Mouse (Mus musculus): Measurements from ENCODE around the gene 1700016C15Rik. TPM values are rescaled to one million over a fixed set of nuclear protein-coding genes. Genes with fewer than 3 reads are reported as not detected.

1700016C15Rik gene
- polyA plus RNA-seq, 1 experiment from 2014 or later: not detected

GRCm38 (mm10) chr1:177727883-177728525, 1.6 kb upstream of the 1700016C15Rik start:
- no peak for ATAC-seq (ENCODE audit: insufficient number of reproducible peaks, low FRiP score, low TSS enrichment, low read depth)
- H3K27me3 ChIP-seq (ENCODE audit: control insufficient read depth, insufficient read depth, low read length): no peaks in the 10 kb centered on the region
- H3K4me3 ChIP-seq (ENCODE audit: low read depth, low read length): no peak overlapping the region
- no peaks in the 10 kb centered on the region for H3K4me1 ChIP-seq (ENCODE audit: control insufficient read depth, insufficient read depth, low read length)
- H3K4me2 ChIP-seq (ENCODE audit: low read depth, severe bottlenecking): no peak overlapping the region
- no peak overlapping the region for H3K27ac ChIP-seq (replicated peaks; ENCODE audit: low read depth, low read length)
- DNase-seq (ENCODE audit: low spot score): no peak
- no peak overlapping the region for H3K9ac ChIP-seq (ENCODE audit: low read length)
- H3K9me3 ChIP-seq (ENCODE audit: control insufficient read depth, low read length): no peaks in the 10 kb centered on the region
- WGBS: 78% methylated on average over 3 of the region's 3 CpGs
- H3K36me3 ChIP-seq (ENCODE audit: control insufficient read depth, insufficient read depth, low read length): no peaks in the 10 kb centered on the region

DNA sequence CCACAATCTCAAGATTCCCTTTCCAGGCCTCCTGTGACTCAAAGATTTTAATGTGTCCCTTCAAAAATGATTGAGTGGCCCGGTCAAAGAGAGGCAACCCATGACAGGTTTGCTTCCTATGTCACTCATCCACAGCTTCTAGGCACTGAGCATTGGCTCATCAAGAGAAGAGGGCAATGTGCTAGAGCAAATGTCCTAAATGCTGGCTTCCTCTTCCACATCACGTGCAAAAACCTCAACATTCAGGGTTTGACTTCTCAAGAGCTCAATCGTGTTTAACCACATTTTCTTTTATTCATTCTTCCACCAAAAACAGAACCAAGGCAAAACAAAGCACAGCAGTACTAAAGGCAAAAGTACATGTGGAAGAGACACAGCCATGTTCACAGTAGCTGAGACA, 2.4 kb downstream of the 1700016C15Rik start:
- no peaks in the 10 kb centered on the region for H3K36me3 ChIP-seq (ENCODE audit: control insufficient read depth, insufficient read depth, low read length)
- no peak overlapping the region for H3K4me3 ChIP-seq (ENCODE audit: low read depth, low read length)
- no peak overlapping the region for H3K4me2 ChIP-seq (ENCODE audit: low read depth, severe bottlenecking)
- no peaks in the 10 kb centered on the region for H3K4me1 ChIP-seq (ENCODE audit: control insufficient read depth, insufficient read depth, low read length)
- no peak for ATAC-seq (ENCODE audit: insufficient number of reproducible peaks, low FRiP score, low TSS enrichment, low read depth)
- WGBS: 91% methylated on average over 3 of the region's 3 CpGs
- no peak overlapping the region for H3K9ac ChIP-seq (ENCODE audit: low read length)
- H3K27ac ChIP-seq (replicated peaks; ENCODE audit: low read depth, low read length): no peak overlapping the region
- DNase-seq (ENCODE audit: low spot score): no peak
- H3K27me3 ChIP-seq (ENCODE audit: control insufficient read depth, insufficient read depth, low read length): no peaks in the 10 kb centered on the region
- H3K9me3 ChIP-seq (ENCODE audit: control insufficient read depth, low read length): no peaks in the 10 kb centered on the region

GRCm38 (mm10) chr1:177737505-177738105, 8.0 kb downstream of the 1700016C15Rik start:
- no peaks in the 10 kb centered on the region for H3K27me3 ChIP-seq (ENCODE audit: control insufficient read depth, insufficient read depth, low read length)
- WGBS: 37% methylated on average over 6 of the region's 6 CpGs
- H3K4me3 ChIP-seq (ENCODE audit: low read depth, low read length): no peak overlapping the region

GRCm38 (mm10) chr1:177740707-177741106, 11.1 kb downstream of the 1700016C15Rik start:
- H3K4me1 ChIP-seq (ENCODE audit: control insufficient read depth, insufficient read depth, low read length): no peaks in the 10 kb centered on the region
- WGBS: 70% methylated on average over 1 of the region's 1 CpGs
- no peaks in the 10 kb centered on the region for H3K36me3 ChIP-seq (ENCODE audit: control insufficient read depth, insufficient read depth, low read length)
- no peak overlapping the region for H3K4me2 ChIP-seq (ENCODE audit: low read depth, severe bottlenecking)
- no peaks in the 10 kb centered on the region for H3K9me3 ChIP-seq (ENCODE audit: control insufficient read depth, low read length)
- H3K27ac ChIP-seq (replicated peaks; ENCODE audit: low read depth, low read length): no peak overlapping the region
- no peak overlapping the region for H3K9ac ChIP-seq (ENCODE audit: low read length)
- H3K27me3 ChIP-seq (ENCODE audit: control insufficient read depth, insufficient read depth, low read length): no peaks in the 10 kb centered on the region
- no peak overlapping the region for H3K4me3 ChIP-seq (ENCODE audit: low read depth, low read length)
- no peak for ATAC-seq (ENCODE audit: insufficient number of reproducible peaks, low FRiP score, low TSS enrichment, low read depth)
- DNase-seq (ENCODE audit: low spot score): no peak

More at GRCm38 (mm10) chr1:177737505-177738105, 8.0 kb downstream of the 1700016C15Rik start:
- ATAC-seq (ENCODE audit: insufficient number of reproducible peaks, low FRiP score, low TSS enrichment, low read depth) (no peak), DNase-seq (ENCODE audit: low spot score) (no peak)
- Histone ChIP-seq H3K4me2 (ENCODE audit: low read depth, severe bottlenecking) (no peak overlapping the region), H3K4me1 (ENCODE audit: control insufficient read depth, insufficient read depth, low read length) (no peaks in the 10 kb centered on the region), H3K27ac (replicated peaks; ENCODE audit: low read depth, low read length) (no peak overlapping the region), H3K9me3 (ENCODE audit: control insufficient read depth, low read length) (no peaks in the 10 kb centered on the region), H3K9ac (ENCODE audit: low read length) (no peak overlapping the region), H3K36me3 (ENCODE audit: control insufficient read depth, insufficient read depth, low read length) (no peaks in the 10 kb centered on the region)

GRCm38 (mm10) chr1:177742119-177742518, 12.5 kb downstream of the 1700016C15Rik start:
- H3K36me3 ChIP-seq (ENCODE audit: control insufficient read depth, insufficient read depth, low read length): no peaks in the 10 kb centered on the region
- no peak overlapping the region for H3K9ac ChIP-seq (ENCODE audit: low read length)
- DNase-seq (ENCODE audit: low spot score): no peak
- H3K27ac ChIP-seq (replicated peaks; ENCODE audit: low read depth, low read length): no peak overlapping the region
- H3K4me3 ChIP-seq (ENCODE audit: low read depth, low read length): no peak overlapping the region
- no peaks in the 10 kb centered on the region for H3K27me3 ChIP-seq (ENCODE audit: control insufficient read depth, insufficient read depth, low read length)
- WGBS: 80% methylated on average over 1 of the region's 1 CpGs
- H3K9me3 ChIP-seq (ENCODE audit: control insufficient read depth, low read length): no peaks in the 10 kb centered on the region
- H3K4me1 ChIP-seq (ENCODE audit: control insufficient read depth, insufficient read depth, low read length): no peaks in the 10 kb centered on the region
- ATAC-seq (ENCODE audit: insufficient number of reproducible peaks, low FRiP score, low TSS enrichment, low read depth): no peak
- no peak overlapping the region for H3K4me2 ChIP-seq (ENCODE audit: low read depth, severe bottlenecking)

- Histone ChIP-seq H3K36me3 (ENCODE audit: control insufficient read depth, insufficient read depth, low read length) (no peaks in the 10 kb centered on the region), H3K4me1 (ENCODE audit: control insufficient read depth, insufficient read depth, low read length) (no peaks in the 10 kb centered on the region), H3K27me3 (ENCODE audit: control insufficient read depth, insufficient read depth, low read length) (no peaks in the 10 kb centered on the region), H3K27ac (replicated peaks; ENCODE audit: low read depth, low read length) (no peak overlapping the region), H3K9ac (ENCODE audit: low read length) (no peak overlapping the region), H3K4me3 (ENCODE audit: low read depth, low read length) (no peak overlapping the region), H3K9me3 (ENCODE audit: control insufficient read depth, low read length) (0 out of 2 replicates have a peak, but pooled peaks cover 4% of the 10 kb centered on the region), H3K4me2 (ENCODE audit: low read depth, severe bottlenecking) (no peak overlapping the region)
- DNase-seq (ENCODE audit: low spot score): no peak
- ATAC-seq (ENCODE audit: insufficient number of reproducible peaks, low FRiP score, low TSS enrichment, low read depth): no peak
- 85% methylated on average over 7 of the region's 7 CpGs for WGBS
Measured at GRCm38 (mm10) chr1:177744521-177745325, 15.1 kb downstream of the 1700016C15Rik start.

DNA sequence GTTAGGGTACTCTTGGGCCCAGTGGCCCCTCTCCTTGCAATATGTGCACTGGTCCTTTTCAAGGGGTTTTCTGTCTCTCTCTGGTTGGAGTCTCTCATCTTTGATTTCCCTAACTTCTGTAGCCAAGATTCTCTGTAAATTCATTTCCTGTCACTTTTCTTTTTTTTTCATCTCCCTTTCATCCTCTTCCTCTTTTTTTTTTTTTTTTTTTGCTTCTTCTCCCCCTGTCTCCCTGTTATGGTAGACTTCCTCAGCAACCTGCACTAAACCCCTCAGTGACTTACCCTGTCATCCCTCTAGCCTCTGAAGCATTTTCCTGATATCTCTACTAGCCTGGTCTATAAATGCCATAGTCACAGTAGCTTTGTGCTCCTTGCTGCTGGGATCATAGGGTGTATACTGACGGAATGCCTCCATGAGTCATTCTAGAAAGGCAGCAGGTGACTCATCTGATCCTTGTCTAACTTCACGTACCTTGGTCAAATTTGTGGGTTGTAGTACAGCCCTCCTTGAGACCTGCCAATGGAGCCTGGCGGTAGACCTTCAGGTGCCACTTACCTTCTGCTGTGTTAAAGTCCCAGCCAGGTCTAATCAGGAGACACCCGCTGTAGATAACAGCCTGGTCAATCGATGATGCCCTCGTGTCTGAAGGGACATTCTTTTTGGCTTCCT, 18.4 kb downstream of the 1700016C15Rik start:
- Histone ChIP-seq H3K27me3 (ENCODE audit: control insufficient read depth, insufficient read depth, low read length) (no peaks in the 10 kb centered on the region), H3K9me3 (ENCODE audit: control insufficient read depth, low read length) (0 out of 2 replicates have a peak, but pooled peaks cover 4% of the 10 kb centered on the region), H3K4me3 (ENCODE audit: low read depth, low read length) (no peak overlapping the region), H3K4me2 (ENCODE audit: low read depth, severe bottlenecking) (no peak overlapping the region), H3K4me1 (ENCODE audit: control insufficient read depth, insufficient read depth, low read length) (no peaks in the 10 kb centered on the region), H3K9ac (ENCODE audit: low read length) (no peak overlapping the region), H3K27ac (replicated peaks; ENCODE audit: low read depth, low read length) (no peak overlapping the region), H3K36me3 (ENCODE audit: control insufficient read depth, insufficient read depth, low read length) (no peaks in the 10 kb centered on the region)
- 96% methylated on average over 6 of the region's 6 CpGs for WGBS
- DNase-seq (ENCODE audit: low spot score) (no peak), ATAC-seq (ENCODE audit: insufficient number of reproducible peaks, low FRiP score, low TSS enrichment, low read depth) (no peak)

DNA sequence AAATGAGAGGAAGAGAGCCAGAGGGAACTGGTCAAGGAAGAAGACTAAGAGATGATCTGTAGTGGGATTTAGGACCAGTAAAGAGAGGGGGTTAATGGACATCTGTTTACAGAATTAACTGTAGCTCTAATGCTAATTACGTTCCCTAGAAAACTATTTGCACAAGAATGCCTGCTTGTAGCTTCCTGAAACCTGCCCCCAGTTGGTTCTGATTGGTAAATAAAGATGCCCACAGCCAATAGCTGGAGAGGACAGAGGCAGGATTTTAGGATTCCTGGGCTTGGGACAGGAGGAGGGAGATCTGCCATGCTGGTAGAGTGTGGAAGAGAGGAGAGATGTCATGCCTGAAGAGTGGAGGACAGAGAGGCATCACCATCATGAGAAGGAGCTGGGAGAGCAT, 23.9 kb downstream of the 1700016C15Rik start:
- no peak for DNase-seq (ENCODE audit: low spot score)
- ATAC-seq (ENCODE audit: insufficient number of reproducible peaks, low FRiP score, low TSS enrichment, low read depth): no peak
- H3K9ac ChIP-seq (ENCODE audit: low read length): no peak overlapping the region

More for the DNA sequence above, 23.9 kb downstream of the 1700016C15Rik start:
- WGBS: 73% methylated on average over 1 of the region's 1 CpGs
- Histone ChIP-seq H3K36me3 (ENCODE audit: control insufficient read depth, insufficient read depth, low read length) (no peaks in the 10 kb centered on the region), H3K4me3 (ENCODE audit: low read depth, low read length) (no peak overlapping the region), H3K4me1 (ENCODE audit: control insufficient read depth, insufficient read depth, low read length) (peaks cover 7% of the 10 kb centered on the region; the same call in 1 of the 2 replicates), H3K9me3 (ENCODE audit: control insufficient read depth, low read length) (0 out of 2 replicates have a peak, but pooled peaks cover 4% of the 10 kb centered on the region), H3K27ac (replicated peaks; ENCODE audit: low read depth, low read length) (no peak overlapping the region), H3K4me2 (ENCODE audit: low read depth, severe bottlenecking) (no peak overlapping the region), H3K27me3 (ENCODE audit: control insufficient read depth, insufficient read depth, low read length) (no peaks in the 10 kb centered on the region)
